Mouse (Mus musculus) bone marrow macrophage, adult 2 months (primary cell): ENCODE data around the gene Oxct2b.

Experiments
- CTCF ChIP-seq: IDR thresholded peaks from 2 replicates; pipeline ENCODE4 v1.5.1; 2012; ENCODE audit warnings: low read depth, mild to moderate bottlenecking, low read length, moderate library complexity
- POLR2A ChIP-seq: IDR thresholded peaks from 2 replicates; pipeline ENCODE4 v1.6.1; 2012; ENCODE audit warnings: mild to moderate bottlenecking, low read depth, low read length, borderline replicate concordance

GRCm38 (mm10) chr4:123162305-123162917 lies 46.3 kb downstream of the Oxct2b start:
- TF ChIP-seq POLR2A (no peak), CTCF (no peak)
